Mouse (Mus musculus) brain, adult 2 months (tissue): ENCODE measurements around the gene Lrrd1.
"Not testable (repeated sequence)": the region's sequence is repeated elsewhere in the genome, so short reads cannot be mapped to it uniquely, and the experiment has no call there.

Source experiments
- DNase-seq: peaks from one replicate; pipeline ENCODE4 v3.0.0; 2011; ENCODE audit warnings: low read depth, low spot score

The Lrrd1 gene

GRCm38 (mm10) chr5:3845026-3845425 is at the start of gene Lrrd1:
Lrrd1 (plus strand) TSS chr5:3845173.
- DNase-seq: peak; percentile 8

- DNase-seq: not testable (repeated sequence)
Measured at GRCm38 (mm10) chr5:3797101-3797500, 47.9 kb upstream of the Lrrd1 start.

- not testable (repeated sequence) for DNase-seq
Measured at GRCm38 (mm10) chr5:3798656-3799055, 46.3 kb upstream of the Lrrd1 start.

GRCm38 (mm10) chr5:3800041-3800440 is 44.9 kb upstream of the Lrrd1 start:
- DNase-seq: no peak

- no peak for DNase-seq
Measured at GRCm38 (mm10) chr5:3800881-3801280, 44.1 kb upstream of the Lrrd1 start.

- DNase-seq: no peak
Measured at GRCm38 (mm10) chr5:3801672-3802432, 43.1 kb upstream of the Lrrd1 start.

- peak; percentile 94 for DNase-seq
Measured at GRCm38 (mm10) chr5:3802433-3803291, 42.3 kb upstream of the Lrrd1 start, which contains the start of the genes Ankib1 and Krit1. Ankib1 (minus strand) TSS chr5:3802925. Krit1 (plus strand) TSS chr5:3803184.

GRCm38 (mm10) chr5:3803292-3804165 is 41.4 kb upstream of the Lrrd1 start:
- DNase-seq: no peak

GRCm38 (mm10) chr5:3808472-3808871 is 36.5 kb upstream of the Lrrd1 start:
- DNase-seq: no peak

GRCm38 (mm10) chr5:3834107-3834506 is 10.9 kb upstream of the Lrrd1 start:
- no peak for DNase-seq

- no peak for DNase-seq
Measured at GRCm38 (mm10) chr5:3870161-3870560, 25.2 kb downstream of the Lrrd1 start.

- no peak for DNase-seq
Measured at GRCm38 (mm10) chr5:3872348-3872747, 27.4 kb downstream of the Lrrd1 start.

- DNase-seq: peak; percentile 62
Measured at GRCm38 (mm10) chr5:3873485-3873884, 28.5 kb downstream of the Lrrd1 start.

- DNase-seq: not testable (repeated sequence)
Measured at GRCm38 (mm10) chr5:3886862-3887261, 41.9 kb downstream of the Lrrd1 start.

GRCm38 (mm10) chr5:3889201-3889600 is 44.2 kb downstream of the Lrrd1 start:
- DNase-seq: peak; percentile 19

GRCm38 (mm10) chr5:3893459-3894293 is 48.7 kb downstream of the Lrrd1 start, which contains the start of gene Mterf1a:
Mterf1a (minus strand) TSS chr5:3893933.
- peak; percentile 16 for DNase-seq

- not testable (repeated sequence) for DNase-seq
Measured at GRCm38 (mm10) chr5:3894294-3894619, 49.3 kb downstream of the Lrrd1 start.

- no peak for DNase-seq
Measured at GRCm38 (mm10) chr5:3905471-3905870, 60.5 kb downstream of the Lrrd1 start.
